Mouse (Mus musculus) thymus, adult 2 months (tissue): Measurements from ENCODE around the gene Mmrn2. TPM values are rescaled to one million over a fixed set of nuclear protein-coding genes. Genes with fewer than 3 reads are reported as not detected.

Experiments used
- DNase-seq: peaks from one replicate; pipeline ENCODE4 v3.0.0; 2021
- H3K27ac ChIP-seq: fragments of 200-500 bp; 2 replicates; pipeline ENCODE4 v1.5.1; 2012; ENCODE audit warnings: low read length, control low read depth; ENCODE audit not compliant: control insufficient read depth, insufficient read depth
- H3K27me3 ChIP-seq: fragments of 200-500 bp; 2 replicates; pipeline ENCODE4 v1.6.1; 2012; ENCODE audit warnings: mild to moderate bottlenecking, low read length, moderate library complexity, mixed read lengths; ENCODE audit not compliant: control insufficient read depth, insufficient read depth
- H3K36me3 ChIP-seq: fragments of 200-500 bp; 2 replicates; pipeline ENCODE4 v1.6.1; 2012; ENCODE audit warnings: mild to moderate bottlenecking, low read length, moderate library complexity; ENCODE audit not compliant: control insufficient read depth, insufficient read depth
- H3K4me1 ChIP-seq: fragments of 200-500 bp; replicated peaks from 2 replicates; pipeline ENCODE4 v1.6.1; 2012; ENCODE audit warnings: low read length; ENCODE audit not compliant: control insufficient read depth, insufficient read depth
- H3K4me3 ChIP-seq: fragments of 200-500 bp; 2 replicates; pipeline ENCODE4 v1.5.1; 2012; ENCODE audit warnings: mild to moderate bottlenecking, low read length, control low read depth, moderate library complexity; ENCODE audit not compliant: control insufficient read depth, insufficient read depth
- CTCF ChIP-seq: fragments of 200-500 bp; IDR thresholded peaks from 2 replicates; pipeline ENCODE4 v1.5.1; 2012; ENCODE audit warnings: mild to moderate bottlenecking, control low read depth, low read length, moderate library complexity, borderline replicate concordance; ENCODE audit not compliant: control insufficient read depth, poor library complexity, insufficient read depth; ENCODE audit errors: extremely low read depth
- POLR2A ChIP-seq: fragments of 200-500 bp; IDR thresholded peaks from 2 replicates; pipeline ENCODE4 v1.6.1; 2012; ENCODE audit warnings: mild to moderate bottlenecking, low read length, control low read depth, moderate library complexity; ENCODE audit not compliant: control insufficient read depth, poor library complexity, insufficient read depth; ENCODE audit errors: extremely low read depth
- WGBS: fragments of 180-500 bp; shearing (Covaris S2); methylation state at CpG from one replicate; pipeline ENCODE4 v1.1.7; 2018; 5-methylcytosine and 5-hydroxymethylcytosine counted together
- polyA plus RNA-seq: library from polyadenylated mRNA; depleted of rRNA; stranded (reverse); fragments of >200 nt; gene quantifications from 2 replicates; pipeline ENCODE4 v1.2.3, GENCODE M21; 2012; rRNA removed

Gene Mmrn2
- polyA plus RNA-seq, 1 experiment, result 3.9 TPM

DNA sequence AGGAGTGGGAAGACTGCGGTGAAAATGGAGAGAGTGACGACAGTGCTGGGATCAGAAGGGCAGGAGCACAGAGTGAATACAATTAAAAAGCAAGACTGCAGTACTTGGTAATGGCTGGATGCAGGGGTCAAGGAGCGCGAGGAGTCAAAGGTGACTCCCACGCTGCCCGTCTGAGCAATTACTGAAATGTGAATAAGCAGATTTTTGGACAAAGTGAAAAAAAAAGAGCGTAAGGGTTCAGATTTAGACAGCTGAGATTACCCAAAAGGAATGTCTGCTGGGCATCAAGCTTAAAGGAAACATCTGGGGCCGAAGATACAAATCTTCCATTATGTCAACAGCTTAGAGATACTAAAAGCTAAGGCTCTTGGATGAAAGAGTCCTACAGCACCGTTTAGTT is 74.5 kb downstream of the Mmrn2 start:
- TF ChIP-seq CTCF, result no peak
- 76% methylated on average over 9 of the region's 9 CpGs for WGBS
- H3K4me1 ChIP-seq, result no peaks in the 10 kb centered on the region
- H3K27ac ChIP-seq, result no peak overlapping the region
- H3K4me3 ChIP-seq, result no peak overlapping the region
- H3K27me3 ChIP-seq, result no peaks in the 10 kb centered on the region
- H3K36me3 ChIP-seq, result no peaks in the 10 kb centered on the region
- no peak for DNase-seq

DNA sequence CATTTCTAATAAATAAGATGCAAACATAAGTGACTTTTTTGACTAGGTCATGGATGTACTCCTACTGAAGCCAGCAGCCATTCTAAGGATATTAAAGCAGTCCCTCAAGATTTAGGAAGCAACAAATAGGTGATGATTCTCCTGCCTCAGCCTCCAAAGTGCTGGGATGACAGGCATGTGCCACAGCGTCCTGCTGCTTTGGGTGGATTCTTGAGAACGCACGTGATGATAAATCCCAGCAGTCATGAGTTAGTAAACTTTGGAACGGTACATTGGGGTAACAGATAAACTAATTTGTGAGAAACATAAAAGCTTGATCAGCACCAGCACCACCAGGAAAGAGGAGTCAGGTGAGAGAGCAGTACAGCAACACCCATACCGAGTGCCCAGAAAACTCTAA is 75.2 kb downstream of the Mmrn2 start:
- Histone ChIP-seq H3K36me3 (no peaks in the 10 kb centered on the region), H3K27me3 (no peaks in the 10 kb centered on the region), H3K4me1 (no peaks in the 10 kb centered on the region), H3K4me3 (no peak overlapping the region), H3K27ac (no peak overlapping the region)
- 94% methylated on average over 5 of the region's 5 CpGs for WGBS
- TF ChIP-seq POLR2A, result no peak
- no peak for TF ChIP-seq CTCF
- DNase-seq, result no peak

DNA sequence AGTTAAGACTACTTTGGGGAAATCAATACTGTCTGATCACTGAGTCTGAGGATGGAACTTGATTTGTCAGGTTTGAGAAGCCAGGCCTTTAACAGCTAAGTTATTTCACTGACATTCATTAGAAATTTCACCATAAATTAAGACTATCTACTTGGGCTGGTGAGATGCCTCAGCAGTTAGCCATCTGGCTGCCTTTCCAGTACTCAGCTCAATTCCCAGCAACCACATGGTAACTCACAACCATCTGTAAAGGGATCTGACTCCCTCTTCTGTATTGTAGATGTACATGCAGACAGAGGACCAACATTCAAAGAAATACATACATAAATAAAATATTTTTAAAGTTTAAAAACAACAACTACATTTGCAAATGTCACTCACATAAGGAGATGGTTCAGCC is 76.6 kb downstream of the Mmrn2 start:
- TF ChIP-seq CTCF (no peak), POLR2A (no peak)
- Histone ChIP-seq H3K4me1 (no peaks in the 10 kb centered on the region), H3K27me3 (no peaks in the 10 kb centered on the region), H3K36me3 (no peaks in the 10 kb centered on the region), H3K4me3 (no peak overlapping the region), H3K27ac (no peak overlapping the region)
- DNase-seq, result no peak

DNA sequence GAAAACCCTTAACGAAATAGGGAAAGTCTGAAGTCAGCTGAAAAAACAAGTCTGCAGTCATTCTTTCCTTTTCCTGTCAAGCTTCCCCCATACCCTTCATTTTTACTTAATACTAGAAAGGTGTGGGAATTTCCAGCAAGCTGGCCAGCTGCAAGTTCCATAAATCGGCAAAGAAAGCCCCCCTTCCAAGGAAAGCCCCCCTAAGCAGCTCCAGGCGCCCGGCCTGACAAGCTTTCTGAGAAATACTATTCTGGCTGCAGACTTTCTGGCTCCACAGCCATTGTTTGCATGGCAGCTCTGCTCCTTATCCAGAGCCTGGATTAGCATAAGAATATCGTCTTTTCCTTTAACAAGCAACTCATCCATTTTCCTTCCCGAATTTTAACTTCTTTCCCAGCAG is 78.4 kb downstream of the Mmrn2 start:
- 61% methylated on average over 6 of the region's 6 CpGs for WGBS
- Histone ChIP-seq H3K27ac (no peak overlapping the region), H3K36me3 (no peaks in the 10 kb centered on the region), H3K4me3 (no peak overlapping the region), H3K27me3 (no peaks in the 10 kb centered on the region), H3K4me1 (no peaks in the 10 kb centered on the region)
- TF ChIP-seq POLR2A (no peak), CTCF (no peak)
- no peak for DNase-seq

Other genes starting within 250 kb of the Mmrn2 start
- 0.06 and 0.11 TPM in 2 replicates for gene Npy4r, start 223.0 kb upstream of the Mmrn2 start, polyA plus RNA-seq
- 0.05 and 0.08 TPM in 2 replicates for gene Gprin2, start 173.8 kb upstream of the Mmrn2 start, polyA plus RNA-seq
- 1.3 and 1.5 TPM in 2 replicates for gene Syt15, start 155.9 kb upstream of the Mmrn2 start, polyA plus RNA-seq
- 2.8 and 4.2 TPM in 2 replicates for gene Shld2, start 65.0 kb upstream of the Mmrn2 start, polyA plus RNA-seq
- 51.8 and 66.1 TPM in 2 replicates for gene Glud1, start 64.7 kb upstream of the Mmrn2 start, polyA plus RNA-seq
- 1.8 and 2.2 TPM in 2 replicates for gene Fam25c, start 20.0 kb upstream of the Mmrn2 start, polyA plus RNA-seq
- gene Sncg, start 676 bp upstream of the Mmrn2 start, polyA plus RNA-seq, result 5.2 and 10.2 TPM in 2 replicates
- gene Bmpr1a, start 127.9 kb downstream of the Mmrn2 start, polyA plus RNA-seq, result 2.0 and 3.1 TPM in 2 replicates
- gene 9230112D13Rik, start 147.3 kb downstream of the Mmrn2 start, polyA plus RNA-seq, result not detected in 2 replicates
- 6.6 and 63.0 TPM in 2 replicates for gene Ldb3, start 213.2 kb downstream of the Mmrn2 start, polyA plus RNA-seq
- 0.22 and 1.1 TPM in 2 replicates for gene Opn4, start 224.7 kb downstream of the Mmrn2 start, polyA plus RNA-seq